ENCODE assay signal across 8 mouse cellular contexts in genomic region chr9:25481344-25482095, GRCm38 (mm10). TPM values are rescaled to one million over a fixed set of nuclear protein-coding genes. Genes with fewer than 3 reads are reported as not detected.
DNase-seq lines count a peak whose midpoint lies in the region; ATAC-seq and TF ChIP-seq lines count a peak whose summit lies in the region.

Eepd1 (plus strand) TSS chr9:25481547.

- 0 out of 2 replicates have a peak, but pooled peaks cover 2% of the 10 kb centered on the region for H3K79me2 ChIP-seq in heart, adult 2 months (replicated peaks; ENCODE audit: control insufficient read depth, insufficient read depth, low read length)

- H3K4me1 ChIP-seq in embryonic facial prominence, embryonic 13.5 days = peaks cover 44% of the 10 kb centered on the region
- peaks cover 22% of the 10 kb centered on the region for H3K4me1 ChIP-seq in heart, adult 2 months (ENCODE audit: control insufficient read depth, insufficient read depth, low read length)
- H3K4me1 ChIP-seq in limb, embryonic 13.5 days = peaks cover 46% of the 10 kb centered on the region
- peaks cover 12% of the 10 kb centered on the region; the same call in 1 of the 2 replicates for H3K4me1 ChIP-seq in midbrain, embryonic 16.5 days (ENCODE audit: control insufficient read depth, insufficient read depth, low read length)

- peak within 1 kb of the TSS; percentile 84 for H3K9ac ChIP-seq in embryonic facial prominence, embryonic 13.5 days
- H3K9ac ChIP-seq in heart, adult 2 months (ENCODE audit: low read depth, low read length) = peak within 1 kb of the TSS; percentile 89
- H3K9ac ChIP-seq in limb, embryonic 13.5 days = peak within 1 kb of the TSS; percentile 87
- H3K9ac ChIP-seq in midbrain, embryonic 16.5 days (ENCODE audit: low read depth, low read length) = peak within 1 kb of the TSS; percentile 78

- intact Hi-C loops in heart, adult 2 months (cut with DNase I) = loop anchor here (2.0 to 5.0 kb wide), 5 partner anchors 91 to 329 kb away; partner anchors contain the start of genes Herpud2 and Sept7

- peak within 1 kb of the TSS; percentile 79 for H3K4me2 ChIP-seq in embryonic facial prominence, embryonic 13.5 days
- H3K4me2 ChIP-seq in limb, embryonic 13.5 days (replicated peaks) = peak within 1 kb of the TSS; percentile 81
- H3K4me2 ChIP-seq in midbrain, embryonic 16.5 days (ENCODE audit: low read length) = peak within 1 kb of the TSS; percentile 87

- peak within 1 kb of the TSS; percentile 80 for H3K27ac ChIP-seq in embryonic facial prominence, embryonic 13.5 days
- H3K27ac ChIP-seq in heart, adult 2 months = peak within 1 kb of the TSS; percentile 91
- peak within 1 kb of the TSS; percentile 61; the same call in 1 of the 2 replicates for H3K27ac ChIP-seq in limb, embryonic 13.5 days
- peak within 1 kb of the TSS; percentile 58 for H3K27ac ChIP-seq in midbrain, embryonic 16.5 days (ENCODE audit: low read length)

- no peaks in the 10 kb centered on the region for H3K36me3 ChIP-seq in embryonic facial prominence, embryonic 13.5 days
- peaks cover 2% of the 10 kb centered on the region; the same call in 1 of the 2 replicates for H3K36me3 ChIP-seq in heart, adult 2 months (ENCODE audit: control insufficient read depth, insufficient read depth, low read length)
- no peaks in the 10 kb centered on the region for H3K36me3 ChIP-seq in limb, embryonic 13.5 days
- no peaks in the 10 kb centered on the region for H3K36me3 ChIP-seq in midbrain, embryonic 16.5 days (ENCODE audit: control insufficient read depth, insufficient read depth, low read length)

- under 1% methylated on average over 74 of the region's 75 CpGs for WGBS in embryonic facial prominence, embryonic 13.5 days
- WGBS in heart, adult 2 months = 1% methylated on average over 74 of the region's 75 CpGs
- under 1% methylated on average over 74 of the region's 75 CpGs for WGBS in limb, embryonic 13.5 days
- under 1% methylated on average over 57 of the region's 75 CpGs for WGBS in midbrain, embryonic 16.5 days

- TF ChIP-seq POLR2A in heart, adult 2 months (IDR thresholded peaks at IDR 0.05; ENCODE audit: insufficient read depth, low read depth, low read length) = peak; percentile 68

- 0 out of 2 replicates have a peak, but pooled peaks have one; percentile 4 for TF ChIP-seq CTCF in heart, adult 2 months (IDR thresholded peaks at IDR 0.05)

- H3K4me3 ChIP-seq in embryonic facial prominence, embryonic 13.5 days = peak within 1 kb of the TSS; percentile 70
- peak within 1 kb of the TSS; percentile 95 for H3K4me3 ChIP-seq in heart, adult 2 months
- peak within 1 kb of the TSS; percentile 75 for H3K4me3 ChIP-seq in limb, embryonic 13.5 days
- H3K4me3 ChIP-seq in midbrain, embryonic 16.5 days (ENCODE audit: low read depth, low read length) = peak within 1 kb of the TSS; percentile 79

- peak; percentile 63 for DNase-seq in 3134 (ENCODE audit: extremely low read depth, insufficient read length, low spot score)
- peak; percentile 98 to 99 for DNase-seq in adrenal gland, postnatal 36 days
- peak; percentile 97 to 99 for DNase-seq in heart, adult 2 months
- DNase-seq in kidney, adult 8-10 months = peak; percentile 93 to 95
- peak; percentile 78 to 94 for DNase-seq in spleen, postnatal 10 days (ENCODE audit: low spot score in 2 of 2)

- no peaks in the 10 kb centered on the region for H3K27me3 ChIP-seq in embryonic facial prominence, embryonic 13.5 days
- no peaks in the 10 kb centered on the region for H3K27me3 ChIP-seq in heart, adult 2 months (ENCODE audit: control insufficient read depth, insufficient read depth, low read length)
- no peaks in the 10 kb centered on the region for H3K27me3 ChIP-seq in limb, embryonic 13.5 days
- H3K27me3 ChIP-seq in midbrain, embryonic 16.5 days (ENCODE audit: control insufficient read depth, insufficient read depth, low read depth, low read length) = no peaks in the 10 kb centered on the region

- 0 out of 2 replicates have a peak, but pooled peaks have one; percentile 4 for TF ChIP-seq EP300 in heart, adult 2 months (IDR thresholded peaks at IDR 0.05; ENCODE audit: insufficient read depth, low read depth, low read length)

- H3K9me3 ChIP-seq in embryonic facial prominence, embryonic 13.5 days = no peaks in the 10 kb centered on the region
- H3K9me3 ChIP-seq in limb, embryonic 13.5 days = no peaks in the 10 kb centered on the region
- H3K9me3 ChIP-seq in midbrain, embryonic 16.5 days (replicated peaks; ENCODE audit: control insufficient read depth, low read length, poor library complexity, severe bottlenecking) = no peaks in the 10 kb centered on the region

- ATAC-seq in embryonic facial prominence, embryonic 13.5 days (ENCODE audit: insufficient number of reproducible peaks, insufficient read depth, low FRiP score, low TSS enrichment, low read depth) = peak; percentile 91
- peak; percentile 96 for ATAC-seq in limb, embryonic 13.5 days (ENCODE audit: low FRiP score, low read depth)
- ATAC-seq in midbrain, embryonic 16.5 days = peak; percentile 98

RNA-seq across cellular contexts. Expression of gene Eepd1, which starts in this region (rescaled TPM):
- total RNA-seq in adrenal gland, postnatal 36 days (2021) = 10 to 100 TPM; 43.6 to 66.9 TPM
- polyA plus RNA-seq in embryonic facial prominence, embryonic 13.5 days (2015; fragmentation: Nextera tagmentation; extraction: Ambion mirVana) = 15.8 and 17.8 TPM in 2 replicates
- 10 to 100 TPM; 18.9 to 23.3 TPM for total RNA-seq in heart, adult 2 months (2021)
- 16.7 and 21.3 TPM in 2 replicates for polyA plus RNA-seq in heart, adult 2 months (2012; rRNA removed)
- polyA plus RNA-seq in limb, embryonic 13.5 days (2015; fragmentation: Nextera tagmentation; extraction: Ambion mirVana) = 22.8 and 23.0 TPM in 2 replicates
- 11.3 and 12.7 TPM in 2 replicates for polyA plus RNA-seq in midbrain, embryonic 16.5 days (2015; fragmentation: Nextera tagmentation; extraction: Ambion mirVana)

Comparison
In these comparisons a context has a peak if more than half of its experiments do, and no peak if none do; other contexts are left out.
1. Peak in every context shown above with its lines: DNase-seq, ATAC-seq, H3K4me3 ChIP-seq and H3K27ac ChIP-seq.